Mouse (Mus musculus): Measurements from ENCODE around the gene Nfic.
A peak's percentile ranks its signal among the peaks of the same experiment; 100 is the strongest.

Nfic gene

GRCm38 (mm10) chr10:81405588-81406201, 49.7 kb downstream of the Nfic start:
- peak in 1 of 2 experiments; percentile 68 for DNase-seq (ENCODE audit: low spot score in 2 of 2)

- no peak for DNase-seq (ENCODE audit: low spot score in 2 of 2)
Measured at GRCm38 (mm10) chr10:81404720-81405119, 50.7 kb downstream of the Nfic start.

GRCm38 (mm10) chr10:81404082-81404481, 51.4 kb downstream of the Nfic start:
- DNase-seq (ENCODE audit: low spot score in 2 of 2): no peak

- no peak for DNase-seq (ENCODE audit: low spot score in 2 of 2)
Measured at GRCm38 (mm10) chr10:81403511-81403910, 51.9 kb downstream of the Nfic start.

- DNase-seq (ENCODE audit: low spot score in 2 of 2): no peak
Measured at GRCm38 (mm10) chr10:81402227-81402765, 53.1 kb downstream of the Nfic start.

- no peak for DNase-seq (ENCODE audit: low spot score in 2 of 2)
Measured at GRCm38 (mm10) chr10:81401521-81402226, 53.8 kb downstream of the Nfic start.

GRCm38 (mm10) chr10:81401205-81401520, 54.3 kb downstream of the Nfic start:
- DNase-seq (ENCODE audit: low spot score in 2 of 2): no peak

GRCm38 (mm10) chr10:81400371-81401204, 54.8 kb downstream of the Nfic start:
- DNase-seq (ENCODE audit: low spot score in 2 of 2): no peak

- no peak for DNase-seq (ENCODE audit: low spot score in 2 of 2)
Measured at GRCm38 (mm10) chr10:81399798-81400308, 55.6 kb downstream of the Nfic start.

GRCm38 (mm10) chr10:81399296-81399695, 56.1 kb downstream of the Nfic start:
- DNase-seq (ENCODE audit: low spot score in 2 of 2): no peak

- DNase-seq (ENCODE audit: low spot score in 2 of 2): no peak
Measured at GRCm38 (mm10) chr10:81396749-81397148, 58.7 kb downstream of the Nfic start.

GRCm38 (mm10) chr10:81395865-81396264, 59.6 kb downstream of the Nfic start:
- DNase-seq (ENCODE audit: low spot score in 2 of 2): no peak

- DNase-seq (ENCODE audit: low spot score in 2 of 2): peak; percentile 61
Measured at GRCm38 (mm10) chr10:81395127-81395526, 60.3 kb downstream of the Nfic start.

GRCm38 (mm10) chr10:81393456-81394063, 61.9 kb downstream of the Nfic start:
- no peak for DNase-seq (ENCODE audit: low spot score in 2 of 2)

GRCm38 (mm10) chr10:81392781-81393185, 62.7 kb downstream of the Nfic start, which contains the start of gene Smim24:
TSS of gene Smim24 (plus strand) at chr10:81393051.
- no peak for DNase-seq (ENCODE audit: low spot score in 2 of 2)

- DNase-seq (ENCODE audit: low spot score in 2 of 2): no peak
Measured at GRCm38 (mm10) chr10:81392270-81392669, 63.2 kb downstream of the Nfic start.

- no peak for DNase-seq (ENCODE audit: low spot score in 2 of 2)
Measured at GRCm38 (mm10) chr10:81390678-81390965, 64.8 kb downstream of the Nfic start.

GRCm38 (mm10) chr10:81389801-81390677, 65.4 kb downstream of the Nfic start:
- DNase-seq (ENCODE audit: low spot score in 2 of 2): peak; percentile 71 to 78

- no peak for DNase-seq (ENCODE audit: low spot score in 2 of 2)
Measured at GRCm38 (mm10) chr10:81389373-81389772, 66.1 kb downstream of the Nfic start.

GRCm38 (mm10) chr10:81388505-81389055, 66.9 kb downstream of the Nfic start, which contains the start of gene Gm48552:
TSS of gene Gm48552 (plus strand) at chr10:81389005.
- DNase-seq (ENCODE audit: low spot score in 2 of 2): no peak
